Mouse (Mus musculus) T-helper 2 cell (primary cell): ENCODE measurements at regions not wholly inside any gene's neighbourhood (a gene's known extent, or its start where the extent isn't known, plus 50 kb on each side); places are given as distances from the start of the nearest gene placed in this dataset.

Experiments used
- in situ Hi-C: fragments of 300-600 bp; cut with MboI, MseI; formaldehyde crosslinking; loops from one replicate; pipeline ENCODE4 v1.15.1; 2025; ENCODE audit warnings: high pct_unique_total_duplicates

DNA sequence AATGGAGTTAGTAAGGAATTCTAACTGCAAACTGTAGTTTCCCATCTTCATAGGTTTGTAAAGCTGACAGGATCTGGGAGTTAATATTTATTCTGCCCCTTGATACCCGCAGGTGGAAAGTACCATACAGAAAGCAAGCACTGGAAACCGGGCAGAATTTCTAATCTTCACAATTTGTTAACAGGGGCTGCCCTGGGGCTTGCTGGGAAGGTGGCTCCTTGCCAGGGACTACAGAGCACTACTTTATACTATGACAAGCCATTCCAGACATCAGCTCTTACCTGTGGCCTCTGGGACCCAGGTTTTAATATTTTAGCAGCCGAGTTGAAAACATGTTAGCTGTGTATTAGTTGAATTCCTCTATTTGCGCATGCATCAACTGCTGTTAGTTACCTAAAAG is 135.1 kb upstream of the Zeb2 start:
- in situ Hi-C loops, result no loop called here

DNA sequence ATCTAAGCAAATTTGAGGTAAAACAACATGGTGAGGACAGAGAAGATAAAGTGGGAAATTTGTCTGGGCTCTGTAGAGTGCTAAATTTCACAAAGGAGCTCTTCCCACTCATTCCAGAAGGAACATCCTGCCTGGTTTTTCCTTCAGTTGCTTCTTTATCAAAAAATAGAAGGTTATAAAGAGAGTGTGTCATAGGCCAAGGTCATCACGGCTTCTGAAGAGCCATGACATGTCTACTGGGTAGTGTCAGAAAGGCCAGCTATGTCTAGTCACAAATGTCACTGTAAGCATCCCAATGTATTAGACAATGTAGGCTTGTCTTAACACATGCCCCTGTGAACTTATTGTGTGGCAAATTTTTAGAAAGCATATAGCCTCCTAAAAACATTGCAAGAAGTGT is 132.5 kb upstream of the Zeb2 start:
- in situ Hi-C loops, result no loop called here

DNA sequence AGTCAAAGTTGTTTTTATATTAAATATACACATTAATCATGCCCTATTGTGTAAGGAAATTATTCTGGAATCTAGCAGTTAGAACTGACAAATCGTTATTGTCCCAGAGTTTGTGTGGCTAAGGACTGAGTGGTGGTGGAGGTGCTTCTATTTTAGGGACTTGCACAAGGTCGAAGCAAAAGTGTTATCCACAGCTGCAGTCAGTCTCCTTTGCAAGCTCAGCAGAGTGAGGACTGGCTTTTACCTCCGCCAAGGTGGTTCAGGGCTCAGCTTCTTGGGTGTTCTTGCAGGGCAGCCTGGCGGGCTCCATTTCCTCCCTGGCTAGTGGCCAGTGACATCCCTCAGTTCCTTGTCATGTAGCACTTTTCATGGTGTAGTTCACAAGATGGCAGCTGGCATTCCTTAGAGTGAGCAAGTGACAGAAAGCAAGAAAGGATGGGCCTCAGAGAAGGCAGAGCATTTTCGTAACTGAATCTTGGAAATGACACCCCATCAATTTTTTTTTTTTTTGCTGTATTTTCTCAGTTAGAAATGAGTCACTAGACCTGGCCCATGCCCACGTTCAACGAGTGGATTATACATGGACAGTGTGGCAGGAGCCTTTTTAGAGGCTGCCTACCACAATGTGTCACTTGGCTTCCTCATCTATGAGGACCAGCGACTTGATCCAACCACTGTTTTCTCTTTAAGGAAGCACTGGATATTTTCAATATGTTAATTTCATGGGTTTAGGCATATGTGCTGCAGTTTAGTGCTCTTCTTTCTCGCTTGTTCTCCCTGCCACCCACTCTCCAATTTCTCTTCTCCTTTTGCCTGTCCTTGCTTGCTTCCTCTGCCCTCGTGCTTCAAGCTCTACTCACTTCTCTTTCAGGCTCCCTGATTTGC is 129.1 kb upstream of the Zeb2 start:
- in situ Hi-C loops, result no loop called here

- in situ Hi-C loops, result no loop called here
These were observed 128.3 kb upstream of the Zeb2 start for GRCm38 (mm10) chr2:45245506-45245905.

- in situ Hi-C loops, result no loop called here
These were observed 127.3 kb upstream of the Zeb2 start for GRCm38 (mm10) chr2:45244491-45244890.

- in situ Hi-C loops, result no loop called here
These were observed 122.5 kb upstream of the Zeb2 start for GRCm38 (mm10) chr2:45239501-45240292.

GRCm38 (mm10) chr2:45239001-45239400 is 121.8 kb upstream of the Zeb2 start:
- in situ Hi-C loops, result no loop called here

GRCm38 (mm10) chr2:45236168-45236700 is 119.0 kb upstream of the Zeb2 start:
- in situ Hi-C loops, result no loop called here

DNA sequence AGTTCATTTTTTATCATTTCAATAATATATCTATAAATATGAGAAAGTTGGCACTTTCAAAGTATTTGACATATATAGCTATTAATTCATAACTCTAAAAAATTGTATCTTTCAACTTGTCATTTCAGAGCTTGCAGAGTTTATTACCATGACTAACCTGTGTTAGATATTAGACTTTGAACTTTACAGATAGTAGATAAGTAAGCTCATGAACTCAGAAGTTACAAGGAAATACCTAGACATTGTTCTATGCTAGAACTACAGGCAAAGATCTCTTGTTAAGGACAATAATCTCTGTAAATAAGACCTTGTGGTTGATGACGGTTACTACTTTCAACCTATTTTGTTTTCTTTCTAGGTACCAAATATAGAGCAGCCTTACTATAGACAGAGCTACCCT is 117.0 kb upstream of the Zeb2 start:
- in situ Hi-C loops, result no loop called here

DNA sequence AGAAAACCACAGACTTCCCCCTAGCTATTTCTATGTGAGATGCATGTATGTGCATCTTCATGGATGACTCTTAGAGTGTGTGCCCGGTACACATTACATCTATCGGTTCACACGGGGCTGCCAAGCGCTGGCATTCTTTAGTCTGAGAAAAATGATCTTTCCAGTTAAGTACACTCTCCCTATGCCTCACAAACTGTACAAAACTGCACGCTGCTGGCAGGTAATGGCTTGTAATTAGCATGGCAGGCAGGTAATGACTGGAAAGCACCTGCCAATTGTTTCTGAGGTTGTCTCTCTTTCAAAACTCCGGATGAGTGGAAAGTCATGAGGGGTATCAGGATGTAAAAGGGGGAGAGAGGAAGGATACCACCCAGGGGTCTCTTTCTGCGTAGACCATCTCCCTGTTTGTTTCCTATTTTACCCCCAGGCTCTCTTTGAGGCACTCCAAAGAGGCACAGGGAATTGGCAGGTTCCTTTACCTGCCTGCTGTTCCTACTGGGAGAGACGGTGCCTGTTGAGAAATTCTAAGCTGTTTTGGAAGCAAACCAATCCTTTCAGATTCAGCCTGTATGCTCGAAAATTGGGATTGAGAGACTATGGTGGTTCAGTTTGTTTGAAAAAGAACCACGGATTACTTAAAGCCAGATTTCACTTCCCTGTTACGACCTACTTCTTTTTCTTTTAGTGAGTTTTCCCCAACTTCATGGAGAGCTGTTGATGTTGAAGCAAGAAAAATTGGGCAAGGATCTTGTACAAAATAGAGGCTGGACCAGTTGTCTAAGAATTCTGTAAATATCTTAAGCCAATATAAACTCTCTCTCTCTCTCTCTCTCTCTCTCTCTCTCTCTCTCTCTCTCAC is 113.4 kb upstream of the Zeb2 start:
- in situ Hi-C loops, result no loop called here

- in situ Hi-C loops, result no loop called here
These were observed 112.3 kb upstream of the Zeb2 start for GRCm38 (mm10) chr2:45229501-45229900.

- in situ Hi-C loops, result no loop called here
These were observed 110.2 kb upstream of the Zeb2 start for GRCm38 (mm10) chr2:45227276-45227944.

DNA sequence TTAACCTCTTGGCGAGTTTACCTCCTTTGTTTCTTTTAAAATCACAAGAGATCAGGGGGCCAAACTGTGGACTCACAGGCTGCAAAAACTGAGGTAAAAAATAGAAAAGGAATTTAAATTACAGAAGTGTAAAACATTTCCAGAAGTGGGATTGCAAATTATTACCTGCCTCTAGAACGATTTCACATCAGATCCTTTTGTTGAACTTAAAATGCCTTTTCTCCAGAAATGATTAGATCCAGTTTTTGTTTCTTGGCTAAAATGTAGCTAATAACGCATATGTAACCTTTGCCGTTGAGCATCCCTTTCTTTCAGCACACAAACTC is 108.8 kb upstream of the Zeb2 start:
- in situ Hi-C loops, result no loop called here

DNA sequence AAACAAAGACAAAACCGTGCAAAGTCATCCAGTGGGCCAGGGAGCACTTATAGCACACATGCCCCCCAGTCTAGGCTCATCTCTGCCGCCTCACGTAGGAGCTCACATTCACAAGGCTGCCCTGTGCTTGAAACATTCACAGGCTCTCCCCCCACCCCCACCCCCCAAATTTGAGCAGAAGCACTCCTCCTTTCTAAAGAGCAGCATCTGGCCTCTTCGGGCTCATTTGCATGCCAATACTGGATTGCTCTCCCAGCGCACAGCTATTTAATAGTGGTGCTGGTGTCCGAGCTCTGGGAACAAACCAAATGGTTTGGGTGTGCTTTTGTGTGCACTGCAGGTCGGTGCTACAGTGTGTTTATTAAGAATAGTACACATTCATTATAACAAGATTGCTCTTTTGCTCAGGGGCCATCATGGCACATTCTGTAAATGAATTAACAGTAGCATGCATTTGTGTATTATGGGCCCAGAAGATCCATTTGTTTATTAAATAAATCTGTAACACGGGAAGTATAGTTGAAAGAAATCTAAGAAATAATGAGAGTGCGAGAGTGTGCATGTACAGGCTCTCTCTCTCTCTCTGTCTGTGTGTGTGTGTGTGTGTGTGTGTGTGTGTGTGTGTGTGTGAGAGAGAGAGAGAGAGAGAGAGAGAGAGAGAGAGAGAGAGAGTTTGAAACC is 108.3 kb upstream of the Zeb2 start:
- in situ Hi-C loops, result no loop called here

DNA sequence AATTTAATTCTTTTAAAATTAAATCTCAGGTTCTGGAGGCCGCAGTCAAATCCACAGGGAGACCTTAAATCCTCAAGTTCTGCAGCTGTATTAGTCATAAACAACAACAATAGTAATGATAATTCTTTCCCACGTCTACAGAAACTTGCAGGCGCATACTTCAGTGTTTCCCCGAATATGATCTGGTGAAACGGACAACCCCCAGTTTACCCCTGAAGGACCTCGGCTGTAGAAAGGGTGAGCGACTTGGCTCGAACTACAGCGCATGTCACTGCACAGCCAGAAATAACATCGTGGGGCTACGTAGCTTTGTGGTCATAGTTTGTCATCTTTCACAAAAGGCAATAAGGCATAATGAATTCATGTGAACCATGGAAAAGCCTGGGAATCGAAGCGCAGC is 105.0 kb upstream of the Zeb2 start:
- in situ Hi-C loops, result no loop called here

DNA sequence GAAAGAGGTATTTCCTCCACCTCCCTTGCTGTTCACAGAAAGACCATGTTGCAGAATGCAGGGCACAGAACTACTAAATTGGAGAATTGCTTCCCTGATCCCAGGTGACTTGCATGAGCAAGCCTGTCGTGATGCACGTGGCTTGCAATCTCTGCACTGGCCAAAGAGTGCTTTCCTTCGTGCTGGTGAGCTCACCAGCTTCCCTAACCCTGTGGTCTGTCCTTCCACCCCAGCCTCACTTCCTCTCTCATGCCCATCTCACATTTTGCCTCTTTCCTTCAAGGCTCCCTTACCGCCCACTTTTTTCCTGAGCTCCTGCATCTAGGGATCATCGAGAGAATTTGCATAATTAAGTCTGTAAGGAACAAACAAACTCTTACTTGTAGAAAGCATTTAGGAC is 102.7 kb upstream of the Zeb2 start:
- in situ Hi-C loops, result no loop called here

- in situ Hi-C loops, result no loop called here
These were observed 95.6 kb upstream of the Zeb2 start for GRCm38 (mm10) chr2:45212833-45213232.

DNA sequence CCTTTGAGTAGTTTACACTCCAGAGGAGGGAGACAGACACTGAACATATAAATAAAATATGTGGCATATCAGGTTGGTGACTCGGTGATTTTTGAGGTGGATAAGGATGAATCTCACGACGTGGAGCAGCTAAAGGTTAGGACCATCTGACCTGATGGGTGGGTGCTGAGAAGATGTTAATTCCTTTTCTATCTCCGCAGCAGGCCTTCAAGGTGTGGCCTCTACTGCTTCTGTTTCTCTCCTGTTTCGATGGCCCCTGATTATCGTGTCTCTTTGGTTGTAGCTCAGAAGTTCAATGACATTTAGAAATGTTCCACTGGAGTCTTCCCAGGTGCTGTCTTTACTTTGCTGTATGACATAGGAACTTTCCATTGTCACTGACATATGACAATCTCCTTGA is 91.3 kb upstream of the Zeb2 start:
- in situ Hi-C loops, result no loop called here

GRCm38 (mm10) chr2:45205756-45206155 is 88.6 kb upstream of the Zeb2 start:
- in situ Hi-C loops, result no loop called here

GRCm38 (mm10) chr2:45205211-45205610 is 88.0 kb upstream of the Zeb2 start:
- in situ Hi-C loops, result no loop called here
